Mouse (Mus musculus): ENCODE results near the gene Hoxd4.

GRCm38 (mm10) chr2:74678891-74679595 is 32.7 kb upstream of the Hoxd4 start, which contains the start of gene Hoxd11:
- TF ChIP-seq REST (IDR thresholded peaks at IDR 0.05; ENCODE audit: insufficient read depth, insufficient read length) (no peak), POLR2A (IDR thresholded peaks at IDR 0.05; ENCODE audit: insufficient read length, low read depth) (no peak), CEBPB (IDR thresholded peaks at IDR 0.05; ENCODE audit: insufficient read depth, poor library complexity, severe bottlenecking) (no peak), MAX (IDR thresholded peaks at IDR 0.05; ENCODE audit: low read depth) (no peak), MYOD1 (IDR thresholded peaks at IDR 0.05; ENCODE audit: control insufficient read depth in 1 of 3, insufficient read length in 2 of 3, low read depth in 2 of 3) (no peak), POLR2AphosphoS2 (IDR thresholded peaks at IDR 0.05; ENCODE audit: insufficient read length, low read depth) (no peak), USF1 (IDR thresholded peaks at IDR 0.05; ENCODE audit: low read depth) (no peak)

Data from myocyte (in vitro differentiated cells).